Mouse (Mus musculus): ENCODE data around the gene Hmgn3. TPM values are rescaled to one million over a fixed set of nuclear protein-coding genes. Genes with fewer than 3 reads are reported as not detected.

The Hmgn3 gene
- not detected in 2 replicates for total RNA-seq (2012; rRNA removed)
- polyA plus RNA-seq (2012; ENCODE audit: insufficient read depth in 1 of 2, insufficient read length in 2 of 2, low read depth in 1 of 2, low replicate concordance in 2 of 2, missing spikeins in 1 of 2), result not detected

- Histone ChIP-seq H3K27ac (ENCODE audit: control insufficient read depth, low read depth, low read length) (no peak within 1 kb of the TSS), H3K79me2 (ENCODE audit: control insufficient read depth, insufficient read depth, low read length, poor library complexity) (no peaks in the 10 kb centered on the region), H3K9ac (ENCODE audit: control insufficient read depth, low read depth, low read length, poor library complexity, severe bottlenecking) (no peak within 1 kb of the TSS), H3K4me1 (ENCODE audit: control insufficient read depth in 1 of 2, insufficient read depth in 2 of 2, low read length in 2 of 2) (no peaks in the 10 kb centered on the region), H3K36me3 (ENCODE audit: control insufficient read depth in 1 of 2, insufficient read depth in 2 of 2, low read length in 2 of 2) (no peaks in the 10 kb centered on the region), H3K27me3 (ENCODE audit: control insufficient read depth in 1 of 2, insufficient read depth in 2 of 2, low read length in 2 of 2) (no peaks in the 10 kb centered on the region), H3K9me3 (replicated peaks; ENCODE audit: insufficient read depth, low read length) (no peaks in the 10 kb centered on the region), H3K4me3 (ENCODE audit: control insufficient read depth in 1 of 2, insufficient read depth in 1 of 2, low read depth in 2 of 2, low read length in 2 of 2) (no peak within 1 kb of the TSS)
- no peak for TF ChIP-seq UBTF (IDR thresholded peaks at IDR 0.05; ENCODE audit: borderline replicate concordance, insufficient read depth, low read depth, low read length)
- no peak for DNase-seq (ENCODE audit: low read depth, low spot score)
Measured at GRCm38 (mm10) chr9:83146446-83147188, at the start of gene Hmgn3. Gene Hmgn3 (minus strand): TSS chr9:83146685.

- no peaks in the 10 kb centered on the region for H3K9me3 ChIP-seq (replicated peaks; ENCODE audit: insufficient read depth, low read length)
- no peaks in the 10 kb centered on the region for H3K79me2 ChIP-seq (ENCODE audit: control insufficient read depth, insufficient read depth, low read length, poor library complexity)
- no peaks in the 10 kb centered on the region for H3K36me3 ChIP-seq (ENCODE audit: control insufficient read depth in 1 of 2, insufficient read depth in 2 of 2, low read length in 2 of 2)
- no peak overlapping the region for H3K4me3 ChIP-seq (ENCODE audit: control insufficient read depth in 1 of 2, insufficient read depth in 1 of 2, low read depth in 2 of 2, low read length in 2 of 2)
- H3K27me3 ChIP-seq (ENCODE audit: control insufficient read depth in 1 of 2, insufficient read depth in 2 of 2, low read length in 2 of 2), result no peaks in the 10 kb centered on the region
- TF ChIP-seq GABPA (IDR thresholded peaks at IDR 0.05; ENCODE audit: low read depth, low read length), result no peak
- TF ChIP-seq TAL1 (IDR thresholded peaks at IDR 0.05; ENCODE audit: low read length), result no peak
- no peak for TF ChIP-seq CHD1 (IDR thresholded peaks at IDR 0.05; ENCODE audit: low read depth, low read length)
- no peak for TF ChIP-seq E2F4 (IDR thresholded peaks at IDR 0.05; ENCODE audit: borderline replicate concordance, low read depth, low read length)
- TF ChIP-seq POLR2AphosphoS2 (IDR thresholded peaks at IDR 0.05; ENCODE audit: low read length), result no peak
- no peak for TF ChIP-seq MEF2A (IDR thresholded peaks at IDR 0.05; ENCODE audit: extremely low read depth, insufficient replicate concordance, low read depth, low read length, poor library complexity, severe bottlenecking)
- TF ChIP-seq UBTF (IDR thresholded peaks at IDR 0.05; ENCODE audit: borderline replicate concordance, insufficient read depth, low read depth, low read length), result no peak
- H3K9ac ChIP-seq (ENCODE audit: control insufficient read depth, low read depth, low read length, poor library complexity, severe bottlenecking), result no peak overlapping the region
- H3K27ac ChIP-seq (ENCODE audit: control insufficient read depth, low read depth, low read length), result no peak overlapping the region
- H3K4me1 ChIP-seq (ENCODE audit: control insufficient read depth in 1 of 2, insufficient read depth in 2 of 2, low read length in 2 of 2), result no peaks in the 10 kb centered on the region
- DNase-seq (ENCODE audit: low read depth, low spot score), result no peak
Measured at GRCm38 (mm10) chr9:83195765-83196164, 49.3 kb upstream of the Hmgn3 start.

- no peaks in the 10 kb centered on the region for H3K36me3 ChIP-seq (ENCODE audit: control insufficient read depth in 1 of 2, insufficient read depth in 2 of 2, low read length in 2 of 2)
- H3K4me1 ChIP-seq (ENCODE audit: control insufficient read depth in 1 of 2, insufficient read depth in 2 of 2, low read length in 2 of 2), result no peaks in the 10 kb centered on the region
- H3K4me3 ChIP-seq (ENCODE audit: control insufficient read depth in 1 of 2, insufficient read depth in 1 of 2, low read depth in 2 of 2, low read length in 2 of 2), result no peak overlapping the region
- H3K79me2 ChIP-seq (ENCODE audit: control insufficient read depth, insufficient read depth, low read length, poor library complexity), result no peaks in the 10 kb centered on the region
- no peak for DNase-seq (ENCODE audit: low read depth, low spot score)
- no peak overlapping the region for H3K27ac ChIP-seq (ENCODE audit: control insufficient read depth, low read depth, low read length)
- TF ChIP-seq KAT2A (conservative IDR thresholded peaks at IDR 0.05; ENCODE audit: low read depth, low read length) (no peak), CTCF (IDR thresholded peaks at IDR 0.05 in 2 of 3, conservative IDR thresholded peaks at IDR 0.05 in 1 of 3; ENCODE audit: control insufficient read depth in 1 of 3, insufficient read depth in 1 of 3, low read depth in 2 of 3, low read length in 3 of 3, poor library complexity in 1 of 3, severe bottlenecking in 1 of 3) (no peak), ELF1 (IDR thresholded peaks at IDR 0.05; ENCODE audit: low read depth, low read length) (no peak), HCFC1 (IDR thresholded peaks at IDR 0.05; ENCODE audit: low read depth, low read length) (no peak), GABPA (IDR thresholded peaks at IDR 0.05; ENCODE audit: low read depth, low read length) (no peak), RCOR1 (IDR thresholded peaks at IDR 0.05; ENCODE audit: low read depth, low read length) (no peak), MAZ (IDR thresholded peaks at IDR 0.05; ENCODE audit: low read depth, low read length) (no peak), NRF1 (IDR thresholded peaks at IDR 0.05; ENCODE audit: insufficient read depth, low read depth, low read length, poor library complexity, severe bottlenecking) (no peak), MEF2A (IDR thresholded peaks at IDR 0.05; ENCODE audit: extremely low read depth, insufficient replicate concordance, low read depth, low read length, poor library complexity, severe bottlenecking) (no peak), ZMIZ1 (IDR thresholded peaks at IDR 0.05; ENCODE audit: low read depth, low read length) (no peak), MXI1 (IDR thresholded peaks at IDR 0.05; ENCODE audit: low read depth, low read length) (no peak), ETS1 (IDR thresholded peaks at IDR 0.05; ENCODE audit: low read depth, low read length) (no peak), POLR2AphosphoS5 (IDR thresholded peaks at IDR 0.05; ENCODE audit: borderline replicate concordance, low read depth, low read length) (no peak), CHD2 (IDR thresholded peaks at IDR 0.05; ENCODE audit: low read length) (no peak), POLR2AphosphoS2 (IDR thresholded peaks at IDR 0.05; ENCODE audit: low read length) (no peak)
- no peaks in the 10 kb centered on the region for H3K9me3 ChIP-seq (replicated peaks; ENCODE audit: insufficient read depth, low read length)
- no peak overlapping the region for H3K9ac ChIP-seq (ENCODE audit: control insufficient read depth, low read depth, low read length, poor library complexity, severe bottlenecking)
- no peaks in the 10 kb centered on the region for H3K27me3 ChIP-seq (ENCODE audit: control insufficient read depth in 1 of 2, insufficient read depth in 2 of 2, low read length in 2 of 2)
Measured at GRCm38 (mm10) chr9:83195007-83195406, 48.5 kb upstream of the Hmgn3 start.

Measured in MEL (cell line).